Mouse (Mus musculus) MN1 (cell line): ENCODE data around the gene Cryba4.

Source experiments
- DNase-seq: peaks from one replicate; pipeline ENCODE4 v3.0.0-alpha.2; 2016; ENCODE audit warnings: low spot score

Gene Cryba4

GRCm38 (mm10) chr5:112199656-112200055 is 52.7 kb downstream of the Cryba4 start:
- no peak for DNase-seq
